ENCODE assay signal across 8 mouse cellular contexts in the genomic region with DNA sequence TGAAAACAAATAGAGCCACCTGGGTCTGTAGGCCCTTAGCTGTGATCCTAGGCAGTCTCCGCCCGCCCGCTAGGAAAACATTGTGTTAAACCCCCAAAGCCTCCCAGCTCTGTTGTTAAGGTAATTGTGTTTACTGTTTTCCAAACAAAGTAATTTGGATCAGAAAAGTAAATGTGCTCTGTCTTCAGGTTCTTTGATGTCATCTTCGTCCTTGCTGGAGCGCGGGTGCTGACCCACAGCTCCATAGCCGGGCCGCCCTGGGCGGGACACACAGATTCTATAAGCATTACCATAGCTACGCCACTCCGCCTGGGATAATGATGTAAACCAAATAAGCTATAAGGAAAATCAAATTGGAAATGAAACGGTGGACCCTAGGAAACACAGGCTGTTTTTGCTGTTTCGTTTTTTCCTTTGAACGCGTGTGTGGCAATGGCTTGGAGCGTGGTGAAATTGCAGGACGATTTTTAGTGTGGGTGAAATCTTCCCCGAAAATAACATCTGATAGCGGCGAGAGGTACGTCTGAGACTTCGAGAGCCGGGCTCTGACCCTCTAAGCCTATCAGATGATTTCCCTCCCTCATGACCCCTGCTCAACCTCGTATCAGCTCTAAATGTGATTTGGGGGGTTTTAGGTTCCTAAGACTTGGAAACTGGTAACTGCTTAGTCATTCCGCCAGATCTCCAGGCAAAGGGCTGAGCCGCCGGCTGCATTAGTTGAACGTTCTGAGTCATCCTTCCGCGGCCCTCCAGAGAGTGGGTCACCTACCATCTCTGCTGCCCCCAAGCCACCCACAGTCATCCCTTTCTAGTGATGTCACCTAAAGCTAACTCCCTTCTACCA. TPM values are rescaled to one million over a fixed set of nuclear protein-coding genes. Genes with fewer than 3 reads are reported as not detected.
DNase-seq lines count a peak whose midpoint lies in the region; ATAC-seq and TF ChIP-seq lines count a peak whose summit lies in the region.

No protein-coding gene starts in this region.

- no peak overlapping the region for H3K9ac ChIP-seq in liver, postnatal 0 days (replicated peaks)
- peak overlapping the region; percentile 14; the same call in 1 of the 2 replicates for H3K9ac ChIP-seq in stomach, postnatal 0 days (ENCODE audit: low read length)

- DNase-seq in cerebellum, postnatal 10 days: peak; percentile 35
- DNase-seq in 3134 (ENCODE audit: extremely low read depth, insufficient read length, low spot score): peak; percentile 40
- peak; percentile 49 for DNase-seq in c-Kit-positive CD71-negative TER-119-negative erythroid progenitor cells, embryonic 14.5 days (ENCODE audit: low read depth)
- DNase-seq in liver, postnatal 0 days: no peak
- DNase-seq in stomach, postnatal 0 days (ENCODE audit: low spot score): no peak
- no peak for DNase-seq in yolk sac, embryonic 10.5 days (ENCODE audit: low spot score)

- WGBS in liver, postnatal 0 days (ENCODE audit: insufficient replicate concordance): 11% methylated on average over 30 of the region's 30 CpGs
- WGBS in stomach, postnatal 0 days: 11% methylated on average over 30 of the region's 30 CpGs

- peaks cover 14% of the 10 kb centered on the region for H3K27me3 ChIP-seq in liver, postnatal 0 days (ENCODE audit: insufficient read depth, low read length)
- H3K27me3 ChIP-seq in stomach, postnatal 0 days (ENCODE audit: control insufficient read depth, insufficient read depth, low read length): no peaks in the 10 kb centered on the region

- no peak for TF ChIP-seq EP300 in liver, postnatal 0 days (IDR thresholded peaks at IDR 0.05; ENCODE audit: low read depth)
- no peak for TF ChIP-seq EP300 in stomach, postnatal 0 days (optimal IDR thresholded peaks at IDR 0.05)

- H3K9me3 ChIP-seq in liver, postnatal 0 days (ENCODE audit: low read length): no peaks in the 10 kb centered on the region
- H3K9me3 ChIP-seq in stomach, postnatal 0 days (ENCODE audit: control insufficient read depth, low read length): no peaks in the 10 kb centered on the region

- no peaks in the 10 kb centered on the region for H3K36me3 ChIP-seq in liver, postnatal 0 days (replicated peaks; ENCODE audit: insufficient read depth, low read length)
- no peaks in the 10 kb centered on the region for H3K36me3 ChIP-seq in stomach, postnatal 0 days (ENCODE audit: control insufficient read depth, insufficient read depth, low read length)

- no peak for ATAC-seq in cerebellum, adult (ENCODE audit: insufficient number of reproducible peaks, low FRiP score, low TSS enrichment)
- ATAC-seq in hematopoietic stem cell, adult 5-6 weeks (replicated peaks in 1 of 2; ENCODE audit: insufficient read depth in 1 of 2, low FRiP score in 2 of 2, low TSS enrichment in 1 of 2, low read depth in 1 of 2, poor library complexity in 2 of 2, severe bottlenecking in 2 of 2): peak; percentile 47 to 68; a peak in 3 of 4 replicates
- ATAC-seq in liver, postnatal 0 days: no peak
- ATAC-seq in stomach, postnatal 0 days (ENCODE audit: low FRiP score, low TSS enrichment): no peak

- H3K4me2 ChIP-seq in liver, postnatal 0 days (ENCODE audit: low read depth, low read length): peak overlapping the region; percentile 31
- peak overlapping the region; percentile 48 for H3K4me2 ChIP-seq in stomach, postnatal 0 days (replicated peaks; ENCODE audit: low read depth)

- no peak for TF ChIP-seq CTCF in liver, postnatal 0 days (IDR thresholded peaks at IDR 0.05; ENCODE audit: low read depth)
- no peak for TF ChIP-seq CTCF in stomach, postnatal 0 days (IDR thresholded peaks at IDR 0.05; ENCODE audit: low read depth)

- peak overlapping the region; percentile 1; the same call in 1 of the 2 replicates for H3K4me3 ChIP-seq in liver, postnatal 0 days (ENCODE audit: low read depth, low read length)
- H3K4me3 ChIP-seq in stomach, postnatal 0 days (ENCODE audit: low read depth, low read length): peak overlapping the region; percentile 15

- no peak overlapping the region for H3K27ac ChIP-seq in liver, postnatal 0 days (ENCODE audit: low read depth)
- no peak overlapping the region for H3K27ac ChIP-seq in stomach, postnatal 0 days (replicated peaks)

- no peaks in the 10 kb centered on the region for H3K4me1 ChIP-seq in liver, postnatal 0 days (ENCODE audit: insufficient read depth)
- no peaks in the 10 kb centered on the region for H3K4me1 ChIP-seq in stomach, postnatal 0 days (replicated peaks; ENCODE audit: control insufficient read depth, insufficient read depth)

RNA-seq across cellular contexts. Expression of a gene that starts 25.3 kb away (rescaled TPM):
- total RNA-seq in hematopoietic stem cell, adult 5-6 weeks (2017): 0.38 and 0.89 TPM in 2 replicates
- polyA plus RNA-seq in liver, postnatal 0 days (2015; fragmentation: Nextera tagmentation; extraction: Ambion mirVana): 2.0 and 2.2 TPM in 2 replicates
- 0.50 and 0.74 TPM in 2 replicates for polyA plus RNA-seq in stomach, postnatal 0 days (2015; fragmentation: Nextera tagmentation; extraction: Ambion mirVana)

Comparison
In these comparisons a context has a peak if more than half of its experiments do, and no peak if none do; other contexts are left out.
1. DNase-seq: peak in cerebellum, postnatal 10 days (2 of 2), 3134 (single experiment) and c-Kit-positive CD71-negative TER-119-negative erythroid progenitor cells, embryonic 14.5 days (single experiment); none in liver, postnatal 0 days (single experiment), stomach, postnatal 0 days (single experiment) and yolk sac, embryonic 10.5 days (single experiment).
2. ATAC-seq: peak in hematopoietic stem cell, adult 5-6 weeks (2 of 2); none in cerebellum, adult (single experiment), liver, postnatal 0 days (single experiment) and stomach, postnatal 0 days (single experiment).